Mouse (Mus musculus) limb, embryonic 10.5 days (tissue): ENCODE data around the gene Slfn2. TPM values are rescaled to one million over a fixed set of nuclear protein-coding genes. Genes with fewer than 3 reads are reported as not detected.

Experiments
- DNase-seq: peaks from one replicate; pipeline ENCODE4 v3.0.0-alpha.2; 2017; ENCODE audit warnings: low spot score
- H3K27ac ChIP-seq: fragments of 300-500 bp; sonication (generic); 2 replicates; pipeline ENCODE4 v1.5.1; 2016; ENCODE audit warnings: mild to moderate bottlenecking
- H3K27me3 ChIP-seq: fragments of 300-500 bp; sonication (generic); 2 replicates; pipeline ENCODE4 v1.6.1; 2016; ENCODE audit warnings: low read depth, mild to moderate bottlenecking; ENCODE audit not compliant: poor library complexity, severe bottlenecking
- H3K36me3 ChIP-seq: fragments of 300-500 bp; sonication (generic); 2 replicates; pipeline ENCODE4 v1.6.1; 2016; ENCODE audit warnings: mild to moderate bottlenecking, moderate library complexity
- H3K4me1 ChIP-seq: fragments of 300-500 bp; sonication (generic); 2 replicates; pipeline ENCODE4 v1.6.1; 2016
- H3K4me3 ChIP-seq: fragments of 300-500 bp; sonication (generic); 2 replicates; pipeline ENCODE4 v1.5.1; 2016; ENCODE audit warnings: mild to moderate bottlenecking, moderate library complexity
- H3K9me3 ChIP-seq: fragments of 300-500 bp; sonication (generic); replicated peaks from 2 replicates; pipeline ENCODE4 v1.6.1; 2016; ENCODE audit warnings: mild to moderate bottlenecking
- WGBS: fragments of 180-500 bp; shearing (Covaris S2); methylation state at CpG from one replicate; pipeline ENCODE4 v1.1.7; 2016; 5-methylcytosine and 5-hydroxymethylcytosine counted together
- microRNA-seq: library from miRNA; unstranded; fragments of <30 nt; microRNA quantifications from one replicate; pipeline ENCODE4, GENCODE M21; 2017
- polyA plus RNA-seq: library from polyadenylated mRNA; unstranded; fragments of >200 nt; fragmentation: Nextera tagmentation; extraction: Ambion mirVana; gene quantifications from 2 replicates; pipeline ENCODE4 v1.2.1, GENCODE M21; 2016

The Slfn2 gene
- polyA plus RNA-seq, 1 experiment from 2014 or later, result 1.2 TPM

GRCm38 (mm10) chr11:83082741-83083473 is 18.0 kb downstream of the Slfn2 start:
- DNase-seq, result no peak
- Histone ChIP-seq H3K27me3 (no peaks in the 10 kb centered on the region), H3K4me1 (no peaks in the 10 kb centered on the region), H3K4me3 (no peak overlapping the region), H3K36me3 (no peaks in the 10 kb centered on the region), H3K9me3 (no peaks in the 10 kb centered on the region), H3K27ac (no peak overlapping the region)
- 69% methylated on average over 7 of the region's 7 CpGs for WGBS

GRCm38 (mm10) chr11:83084161-83084560 is 19.2 kb downstream of the Slfn2 start:
- Histone ChIP-seq H3K36me3 (no peaks in the 10 kb centered on the region), H3K4me1 (no peaks in the 10 kb centered on the region), H3K27ac (no peak overlapping the region), H3K4me3 (no peak overlapping the region), H3K9me3 (no peaks in the 10 kb centered on the region), H3K27me3 (no peaks in the 10 kb centered on the region)
- no peak for DNase-seq
- WGBS, result 81% methylated on average over 2 of the region's 2 CpGs

GRCm38 (mm10) chr11:83084761-83085160 is 19.8 kb downstream of the Slfn2 start:
- Histone ChIP-seq H3K27me3 (no peaks in the 10 kb centered on the region), H3K4me1 (no peaks in the 10 kb centered on the region), H3K27ac (no peak overlapping the region), H3K36me3 (no peaks in the 10 kb centered on the region), H3K9me3 (no peaks in the 10 kb centered on the region), H3K4me3 (no peak overlapping the region)
- WGBS, result 90% methylated on average over 10 of the region's 10 CpGs
- DNase-seq, result peak; percentile 14

DNA sequence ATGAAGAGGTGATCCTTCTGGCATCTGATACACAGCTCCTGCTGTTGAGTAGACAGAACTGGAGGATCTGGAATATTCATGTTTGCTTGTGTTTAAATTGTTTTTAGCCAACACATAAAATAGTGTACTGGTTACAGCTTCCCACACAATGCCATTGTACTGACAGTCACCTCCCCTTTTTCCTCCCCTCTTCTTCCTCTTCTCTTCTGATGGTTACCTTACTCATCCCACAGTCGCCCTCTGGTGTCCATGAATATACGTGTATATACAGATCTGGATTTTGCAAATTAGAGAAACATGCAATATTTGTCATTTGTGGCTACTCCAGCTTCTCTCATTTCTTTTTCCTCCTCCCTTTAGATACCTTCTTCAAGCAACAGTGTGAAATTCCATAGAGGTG is 50.2 kb downstream of the Slfn2 start:
- no peak overlapping the region for H3K27ac ChIP-seq
- no peak for DNase-seq
- no peaks in the 10 kb centered on the region for H3K36me3 ChIP-seq
- H3K27me3 ChIP-seq, result no peaks in the 10 kb centered on the region
- WGBS, result 53% methylated on average over 2 of the region's 2 CpGs
- H3K9me3 ChIP-seq, result no peaks in the 10 kb centered on the region
- no peak overlapping the region for H3K4me3 ChIP-seq
- H3K4me1 ChIP-seq, result no peaks in the 10 kb centered on the region

DNA sequence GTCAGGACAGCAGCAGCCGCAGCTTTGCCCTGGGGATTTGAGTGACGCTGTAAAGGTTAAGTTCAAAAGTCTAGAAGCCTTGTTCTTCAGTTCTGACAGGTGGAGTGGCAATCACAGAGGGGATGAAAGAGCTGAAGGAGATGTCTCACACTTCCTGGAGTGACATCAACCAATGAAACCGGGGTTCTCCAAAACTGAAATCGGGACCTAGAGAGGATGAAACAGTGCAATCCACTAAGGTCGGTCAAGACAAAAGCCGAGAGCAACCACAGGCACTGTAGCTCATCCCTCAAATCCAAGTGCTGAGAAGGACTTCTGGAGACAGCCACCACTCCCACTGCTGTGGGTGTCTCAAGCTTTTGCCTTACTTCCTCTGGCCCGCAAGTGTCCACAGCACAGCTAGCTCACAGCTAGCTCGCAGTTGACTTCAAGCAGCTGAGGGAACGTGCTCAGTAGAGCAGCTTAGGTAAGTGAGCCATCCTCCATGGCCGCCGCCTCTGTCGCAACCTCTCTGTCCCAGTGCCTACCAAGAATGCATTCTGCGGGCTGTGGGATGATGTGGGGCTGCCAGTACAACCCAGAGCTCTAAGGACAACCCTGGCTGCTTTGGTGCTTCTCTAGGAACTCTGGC is 51.8 kb downstream of the Slfn2 start, which contains the start of gene Slfn1:
Gene Slfn1 (plus strand): TSS at position 253 of the 631 bp plus-strand sequence.
- no peak for DNase-seq
- H3K27me3 ChIP-seq, result no peaks in the 10 kb centered on the region
- 87% methylated on average over 13 of the region's 13 CpGs for WGBS

DNA sequence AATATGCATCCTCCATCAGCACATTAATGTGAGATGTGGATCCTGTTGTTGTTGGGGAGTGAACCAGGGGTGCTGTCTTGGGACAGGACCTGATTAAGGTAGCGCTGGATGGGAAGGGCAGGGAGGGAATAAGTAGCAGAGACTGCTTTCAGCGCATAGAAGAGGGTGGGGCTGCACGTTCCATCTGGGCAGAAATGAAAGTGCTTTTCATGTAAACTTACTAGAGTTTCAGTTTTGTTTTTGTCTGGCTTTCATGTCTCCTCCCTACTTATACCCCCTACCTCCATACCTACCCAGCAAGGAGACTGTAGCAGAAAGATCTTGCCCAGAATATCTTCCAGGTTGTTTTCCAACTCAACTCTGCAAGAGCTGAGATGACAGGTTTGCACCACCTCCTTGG is 53.1 kb downstream of the Slfn2 start:
- Histone ChIP-seq H3K36me3 (no peaks in the 10 kb centered on the region), H3K4me3 (no peak overlapping the region), H3K27me3 (no peaks in the 10 kb centered on the region), H3K27ac (no peak overlapping the region), H3K9me3 (no peaks in the 10 kb centered on the region), H3K4me1 (no peaks in the 10 kb centered on the region)
- no peak for DNase-seq
- WGBS, result 57% methylated on average over 3 of the region's 3 CpGs

More for the DNA sequence above, 51.8 kb downstream of the Slfn2 start, which contains the start of gene Slfn1:
- Histone ChIP-seq H3K27ac (no peak within 1 kb of the TSS), H3K4me1 (no peaks in the 10 kb centered on the region), H3K4me3 (no peak within 1 kb of the TSS), H3K9me3 (no peaks in the 10 kb centered on the region), H3K36me3 (no peaks in the 10 kb centered on the region)

Small RNAs within 50 kb of the gene (microRNA-seq; reads per million reads assigned to microRNA genes)
- gene Gm27598, result not detected

Other genes starting within 250 kb of the Slfn2 start
- gene Rffl, start 193.9 kb upstream of the Slfn2 start, polyA plus RNA-seq, result 8.6 and 10.6 TPM in 2 replicates
- gene Rad51d, start 174.5 kb upstream of the Slfn2 start, polyA plus RNA-seq, result 12.8 and 13.7 TPM in 2 replicates
- gene Fndc8, start 173.0 kb upstream of the Slfn2 start, polyA plus RNA-seq, result 0.18 and 0.35 TPM in 2 replicates
- 54.6 and 55.3 TPM in 2 replicates for gene Nle1, start 156.7 kb upstream of the Slfn2 start, polyA plus RNA-seq
- gene Unc45b, start 154.6 kb upstream of the Slfn2 start, polyA plus RNA-seq, result 0.73 and 1.4 TPM in 2 replicates
- gene Slfn5, start 113.8 kb upstream of the Slfn2 start, polyA plus RNA-seq, result 0.31 and 0.46 TPM in 2 replicates
- 10.1 and 15.1 TPM in 2 replicates for gene Slfn9, start 73.3 kb upstream of the Slfn2 start, polyA plus RNA-seq
- 0.08 and 0.21 TPM in 2 replicates for gene Slfn8, start 44.3 kb upstream of the Slfn2 start, polyA plus RNA-seq
- not detected in 2 replicates for gene Slfn1, start 51.7 kb downstream of the Slfn2 start, polyA plus RNA-seq
- not detected in 2 replicates for gene Slfn4, start 110.1 kb downstream of the Slfn2 start, polyA plus RNA-seq
- gene Slfn3, start 126.2 kb downstream of the Slfn2 start, polyA plus RNA-seq, result 0.19 and 0.29 TPM in 2 replicates
- gene Slfn14, start 221.6 kb downstream of the Slfn2 start, polyA plus RNA-seq, result 0.08 and 0.15 TPM in 2 replicates
- gene Ap2b1, start 233.9 kb downstream of the Slfn2 start, polyA plus RNA-seq, result 53.4 and 60.4 TPM in 2 replicates
- 13.0 and 13.9 TPM in 2 replicates for gene Pex12, start 237.5 kb downstream of the Slfn2 start, polyA plus RNA-seq